Mouse (Mus musculus) bone marrow macrophage, adult 2 months (primary cell): ENCODE results near the gene E2f8.

Experiments
- CTCF ChIP-seq: IDR thresholded peaks from 2 replicates; pipeline ENCODE4 v1.5.1; 2012; ENCODE audit warnings: low read depth, mild to moderate bottlenecking, low read length, moderate library complexity
- POLR2A ChIP-seq: IDR thresholded peaks from 2 replicates; pipeline ENCODE4 v1.6.1; 2012; ENCODE audit warnings: mild to moderate bottlenecking, low read depth, low read length, borderline replicate concordance

GRCm38 (mm10) chr7:48918389-48918788, 37.0 kb upstream of the E2f8 start:
- no peak for TF ChIP-seq CTCF
- no peak for TF ChIP-seq POLR2A
